Mouse (Mus musculus) C2C12 (cell line): ENCODE measurements around the gene Tas2r143.

Experiments
- CTCF ChIP-seq: IDR thresholded peaks from one replicate; pipeline ENCODE4 v1.5.1; 2011; ENCODE audit not compliant: control insufficient read depth, insufficient read depth, insufficient read length
- FOSL1 ChIP-seq: IDR thresholded peaks from one replicate; pipeline ENCODE4 v1.8.0; 2011; ENCODE audit warnings: mild to moderate bottlenecking, low read length; ENCODE audit not compliant: poor library complexity, insufficient read depth, severe bottlenecking
- MAX ChIP-seq: IDR thresholded peaks from one replicate; pipeline ENCODE4 v1.6.1; 2011; ENCODE audit warnings: mild to moderate bottlenecking, control low read depth
- MYOG ChIP-seq: IDR thresholded peaks from one replicate; pipeline ENCODE4 v1.6.1; 2011; ENCODE audit not compliant: control insufficient read depth, insufficient read length; ENCODE audit errors: extremely low read depth

GRCm38 (mm10) chr6:42398998-42399397 is 1.0 kb upstream of the Tas2r143 start:
- TF ChIP-seq FOSL1 = no peak
- TF ChIP-seq CTCF = no peak
- no peak for TF ChIP-seq MAX
- no peak for TF ChIP-seq MYOG
